14 mouse cellular contexts compared by ENCODE assay signal in the genomic region with DNA sequence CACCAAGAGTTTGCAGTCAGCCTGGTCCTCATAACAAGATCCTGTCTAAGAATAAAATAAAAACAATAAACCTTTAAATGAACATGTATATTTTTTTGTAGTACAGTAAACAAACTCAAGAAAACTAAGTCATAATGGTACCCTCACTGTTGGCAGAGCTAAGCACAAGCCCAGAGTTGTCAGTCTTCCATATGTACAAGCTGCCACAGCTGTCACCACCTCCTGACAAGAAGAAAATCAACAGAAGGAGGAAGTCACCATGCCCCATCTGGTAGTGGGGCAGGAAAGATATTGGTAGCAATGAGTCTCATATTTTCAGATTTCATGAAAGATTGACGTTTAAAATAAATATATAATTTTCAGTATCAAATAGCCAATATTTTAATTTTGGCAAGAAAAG.
"Had no signal": no experiment of that assay in that cellular context is flagged by ENCODE, and none has a peak within 500 bp of the region (broad histone marks: within the 10 kb centered on the region; RNA-seq: fewer than 3 reads in every experiment).

No protein-coding gene starts in this region.

- ATAC-seq: midbrain, embryonic 13.5 days; midbrain, embryonic 15.5 days had no signal

- H3K27ac ChIP-seq: midbrain, embryonic 13.5 days; midbrain, embryonic 15.5 days; neural tube, embryonic 12.5 days; stomach, embryonic 15.5 days; stomach, postnatal 0 days had no signal

- H3K4me3 ChIP-seq: megakaryocyte, embryonic 14.5 days; midbrain, embryonic 13.5 days; midbrain, embryonic 15.5 days; neural tube, embryonic 12.5 days; stomach, embryonic 15.5 days had no signal

- H3K9ac ChIP-seq: lung, embryonic 14.5 days; midbrain, embryonic 13.5 days; midbrain, embryonic 15.5 days; neural tube, embryonic 12.5 days; stomach, embryonic 15.5 days had no signal

- H3K36me3 ChIP-seq: midbrain, embryonic 13.5 days; midbrain, embryonic 15.5 days; neural tube, embryonic 12.5 days; stomach, embryonic 15.5 days had no signal

- H3K4me2 ChIP-seq: lung, embryonic 14.5 days; midbrain, embryonic 11.5 days; midbrain, embryonic 13.5 days; midbrain, embryonic 15.5 days; neural tube, embryonic 12.5 days; stomach, embryonic 15.5 days had no signal

- H3K27me3 ChIP-seq: megakaryocyte, embryonic 14.5 days; midbrain, embryonic 13.5 days; midbrain, embryonic 15.5 days; neural tube, embryonic 12.5 days; stomach, embryonic 15.5 days had no signal

- DNase-seq: lung, embryonic 14.5 days; lung, postnatal 10 days; lung, postnatal 4 days; right cerebral cortex, postnatal 14 days; thymus, adult 2 months; thymus, postnatal 25 days; thymus, postnatal 4 days had no signal

- H3K9me3 ChIP-seq: megakaryocyte, embryonic 14.5 days; midbrain, embryonic 13.5 days; midbrain, embryonic 15.5 days; neural tube, embryonic 12.5 days; stomach, embryonic 15.5 days had no signal

- H3K4me1 ChIP-seq: megakaryocyte, embryonic 14.5 days; midbrain, embryonic 13.5 days; midbrain, embryonic 15.5 days; neural tube, embryonic 12.5 days; stomach, embryonic 15.5 days had no signal
